Mouse (Mus musculus) limb, embryonic 14.5 days (tissue): ENCODE measurements at regions not wholly inside any gene's neighbourhood (a gene's known extent, or its start where the extent isn't known, plus 50 kb on each side); places are given as distances from the start of the nearest gene placed in this dataset.

Source experiments
- ATAC-seq: fragments of 200-750 bp; cut with Nextera tagmentation; 2 replicates; pipeline ENCODE4 v1.8.0; 2017; ENCODE audit warnings: low read depth, moderate number of reproducible peaks, moderate TSS enrichment; ENCODE audit not compliant: low FRiP score
- DNase-seq: peaks from one replicate; pipeline ENCODE4 v3.0.0-alpha.2; 2015; ENCODE audit warnings: low spot score
- H3K27ac ChIP-seq: fragments of 300-500 bp; sonication (generic); replicated peaks from 2 replicates; pipeline ENCODE4 v1.5.1; 2014; ENCODE audit warnings: low read depth, mild to moderate bottlenecking, low read length, moderate library complexity, mixed read lengths
- H3K27me3 ChIP-seq: fragments of 300-500 bp; sonication (generic); 2 replicates; pipeline ENCODE4 v1.6.1; 2014; ENCODE audit warnings: low read length, mixed read lengths; ENCODE audit not compliant: control insufficient read depth, insufficient read depth
- H3K36me3 ChIP-seq: fragments of 300-500 bp; sonication (generic); 2 replicates; pipeline ENCODE4 v1.6.1; 2014; ENCODE audit warnings: mild to moderate bottlenecking, low read length, moderate library complexity, mixed read lengths; ENCODE audit not compliant: control insufficient read depth, insufficient read depth
- H3K4me1 ChIP-seq: fragments of 300-500 bp; sonication (generic); 2 replicates; pipeline ENCODE4 v1.6.1; 2014; ENCODE audit warnings: antibody characterized with exemption, low read length, mixed read lengths; ENCODE audit not compliant: control insufficient read depth, insufficient read depth
- H3K4me2 ChIP-seq: fragments of 300-500 bp; sonication (generic); replicated peaks from 2 replicates; pipeline ENCODE4 v1.6.1; 2014; ENCODE audit warnings: low read depth, mild to moderate bottlenecking, low read length, moderate library complexity; ENCODE audit not compliant: severe bottlenecking
- H3K4me3 ChIP-seq: fragments of 300-500 bp; sonication (generic); replicated peaks from 2 replicates; pipeline ENCODE4 v1.5.1; 2014; ENCODE audit warnings: low read length
- H3K9ac ChIP-seq: fragments of 300-500 bp; sonication (generic); 2 replicates; pipeline ENCODE4 v1.6.1; 2014; ENCODE audit warnings: mild to moderate bottlenecking, low read depth, low read length, moderate library complexity; ENCODE audit not compliant: severe bottlenecking
- H3K9me3 ChIP-seq: fragments of 300-500 bp; sonication (generic); 2 replicates; pipeline ENCODE4 v1.6.1; 2016; ENCODE audit warnings: low read length; ENCODE audit not compliant: control insufficient read depth
- POLR2A ChIP-seq: fragments of 200-500 bp; IDR thresholded peaks from 2 replicates; pipeline ENCODE4 v1.8.0; 2012; ENCODE audit warnings: inconsistent platforms, mild to moderate bottlenecking, moderate library complexity, borderline replicate concordance; ENCODE audit not compliant: insufficient read depth, insufficient read length; ENCODE audit errors: extremely low read depth
- WGBS: fragments of 180-500 bp; shearing (Covaris S2); extraction: QIAGEN DNeasy Blood & Tissue Kit; methylation state at CpG from one replicate; pipeline ENCODE4 v1.1.7; 2014; 5-methylcytosine and 5-hydroxymethylcytosine counted together

GRCm38 (mm10) chr10:96871559-96872160 lies 254.9 kb downstream of the Btg1 start:
- DNase-seq (no peak), ATAC-seq (no peak)
- H3K4me1 ChIP-seq = 0 out of 2 replicates have a peak, but pooled peaks cover 4% of the 10 kb centered on the region
- H3K9ac ChIP-seq = no peak overlapping the region
- no peak overlapping the region for H3K27ac ChIP-seq
- no peaks in the 10 kb centered on the region for H3K27me3 ChIP-seq
- 73% methylated on average over 7 of the region's 7 CpGs for WGBS
- no peak overlapping the region for H3K4me3 ChIP-seq
- no peaks in the 10 kb centered on the region for H3K9me3 ChIP-seq
- TF ChIP-seq POLR2A = no peak
- H3K36me3 ChIP-seq = no peaks in the 10 kb centered on the region
- no peak overlapping the region for H3K4me2 ChIP-seq

GRCm38 (mm10) chr10:96874646-96875045 lies 257.8 kb downstream of the Btg1 start:
- 96% methylated on average over 1 of the region's 1 CpGs for WGBS
- ATAC-seq = no peak
- no peaks in the 10 kb centered on the region for H3K27me3 ChIP-seq

GRCm38 (mm10) chr10:96875676-96876075 lies 258.9 kb downstream of the Btg1 start:
- Histone ChIP-seq H3K27me3 (no peaks in the 10 kb centered on the region), H3K9ac (no peak overlapping the region), H3K36me3 (no peaks in the 10 kb centered on the region), H3K9me3 (no peaks in the 10 kb centered on the region), H3K27ac (no peak overlapping the region), H3K4me3 (no peak overlapping the region), H3K4me1 (0 out of 2 replicates have a peak, but pooled peaks cover 7% of the 10 kb centered on the region), H3K4me2 (no peak overlapping the region)
- ATAC-seq (no peak), DNase-seq (no peak)
- 91% methylated on average over 3 of the region's 3 CpGs for WGBS
- no peak for TF ChIP-seq POLR2A

More at GRCm38 (mm10) chr10:96874646-96875045, 257.8 kb downstream of the Btg1 start:
- H3K4me2 ChIP-seq = no peak overlapping the region
- no peak overlapping the region for H3K9ac ChIP-seq
- no peak overlapping the region for H3K27ac ChIP-seq
- no peaks in the 10 kb centered on the region for H3K36me3 ChIP-seq
- H3K4me1 ChIP-seq = 0 out of 2 replicates have a peak, but pooled peaks cover 7% of the 10 kb centered on the region
- H3K9me3 ChIP-seq = no peaks in the 10 kb centered on the region
- no peak for DNase-seq
- TF ChIP-seq POLR2A = no peak
- H3K4me3 ChIP-seq = no peak overlapping the region

GRCm38 (mm10) chr10:96879425-96879824 lies 262.6 kb downstream of the Btg1 start:
- Histone ChIP-seq H3K4me1 (0 out of 2 replicates have a peak, but pooled peaks cover 7% of the 10 kb centered on the region), H3K36me3 (no peaks in the 10 kb centered on the region), H3K27ac (no peak overlapping the region), H3K4me2 (no peak overlapping the region), H3K9ac (no peak overlapping the region), H3K4me3 (no peak overlapping the region), H3K27me3 (no peaks in the 10 kb centered on the region), H3K9me3 (no peaks in the 10 kb centered on the region)
- 92% methylated on average over 2 of the region's 2 CpGs for WGBS
- ATAC-seq (no peak), DNase-seq (no peak)
- TF ChIP-seq POLR2A = no peak

GRCm38 (mm10) chr10:96880771-96881170 lies 264.0 kb downstream of the Btg1 start:
- Histone ChIP-seq H3K4me2 (no peak overlapping the region), H3K4me3 (no peak overlapping the region), H3K9me3 (no peaks in the 10 kb centered on the region), H3K27ac (no peak overlapping the region), H3K4me1 (0 out of 2 replicates have a peak, but pooled peaks cover 7% of the 10 kb centered on the region), H3K9ac (no peak overlapping the region), H3K36me3 (no peaks in the 10 kb centered on the region), H3K27me3 (no peaks in the 10 kb centered on the region)
- WGBS = 63% methylated on average over 5 of the region's 5 CpGs
- TF ChIP-seq POLR2A = no peak
- DNase-seq (no peak), ATAC-seq (no peak)
